Mouse (Mus musculus): ENCODE results near the gene Xpo5. TPM values are rescaled to one million over a fixed set of nuclear protein-coding genes. Genes with fewer than 3 reads are reported as not detected.

Gene Xpo5
- total and polyA plus RNA-seq, 3 experiments: 47.5 to 93.4 (median 82.7) TPM

DNA sequence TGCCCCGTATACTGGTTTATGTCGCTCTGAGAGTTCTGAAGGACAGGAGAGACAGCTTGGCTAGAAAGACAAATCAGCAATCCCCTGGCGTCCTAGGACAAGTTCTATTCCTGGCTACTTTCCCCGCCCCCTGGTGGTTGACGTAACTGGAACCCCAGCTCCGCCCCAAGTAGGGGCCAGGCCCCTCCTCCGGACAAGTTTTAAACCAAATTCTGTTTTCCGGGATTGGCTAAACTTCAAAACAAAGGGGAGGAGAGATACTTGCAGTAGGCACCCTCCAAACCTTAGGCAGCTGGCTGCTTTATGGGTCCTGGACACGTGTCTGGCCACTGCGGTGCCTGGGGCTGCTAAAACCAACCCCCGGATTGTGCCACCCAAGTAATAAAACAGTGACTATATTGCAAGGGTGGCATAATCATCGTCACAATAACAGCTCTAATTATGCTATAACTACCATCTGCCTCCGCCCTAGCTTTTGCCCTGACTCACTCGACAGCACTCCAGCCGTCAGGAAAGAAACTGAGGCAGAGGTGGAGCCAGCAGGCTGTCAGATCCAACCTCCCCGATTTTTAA, 42.4 kb upstream of the Xpo5 start:
- peaks cover 0 to 27% of the 10 kb centered on the region in 2 experiments; a peak in 3 of 4 replicates for H3K36me3 ChIP-seq (ENCODE audit: control insufficient read depth in 1 of 2, insufficient read depth in 2 of 2, low read length in 2 of 2)
- peak overlapping the region; percentile 60 to 70 for H3K4me3 ChIP-seq (ENCODE audit: control insufficient read depth in 1 of 2, insufficient read depth in 1 of 2, low read depth in 2 of 2, low read length in 2 of 2)
- H3K27me3 ChIP-seq (ENCODE audit: control insufficient read depth in 1 of 2, insufficient read depth in 2 of 2, low read length in 2 of 2): no peaks in the 10 kb centered on the region
- peaks cover 9% of the 10 kb centered on the region for H3K79me2 ChIP-seq (ENCODE audit: control insufficient read depth, insufficient read depth, low read length, poor library complexity)
- H3K4me1 ChIP-seq (ENCODE audit: control insufficient read depth in 1 of 2, insufficient read depth in 2 of 2, low read length in 2 of 2): peaks cover 18 to 41% of the 10 kb centered on the region in 2 experiments; a peak in 3 of 4 replicates
- peak overlapping the region; percentile 70 for H3K9ac ChIP-seq (ENCODE audit: control insufficient read depth, low read depth, low read length, poor library complexity, severe bottlenecking)
- peak; percentile 96 for DNase-seq (ENCODE audit: low read depth, low spot score)
- peak overlapping the region; percentile 88 for H3K27ac ChIP-seq (ENCODE audit: control insufficient read depth, low read depth, low read length)
- no peaks in the 10 kb centered on the region for H3K9me3 ChIP-seq (replicated peaks; ENCODE audit: insufficient read depth, low read length)
- TF ChIP-seq MXI1 (IDR thresholded peaks at IDR 0.05; ENCODE audit: low read depth, low read length): peak; percentile 97
- no peak for TF ChIP-seq SMC3 (IDR thresholded peaks at IDR 0.05; ENCODE audit: low read depth, low read length)
- no peak for TF ChIP-seq RAD21 (IDR thresholded peaks at IDR 0.05; ENCODE audit: low read depth, low read length)
- TF ChIP-seq BHLHE40 (IDR thresholded peaks at IDR 0.05; ENCODE audit: borderline replicate concordance, low read depth, low read length): no peak
- TF ChIP-seq RCOR1 (IDR thresholded peaks at IDR 0.05; ENCODE audit: low read depth, low read length): no peak
- TF ChIP-seq KAT2A (conservative IDR thresholded peaks at IDR 0.05; ENCODE audit: low read depth, low read length): no peak
- no peak for TF ChIP-seq ZKSCAN1 (IDR thresholded peaks at IDR 0.05; ENCODE audit: low read depth, low read length)
- TF ChIP-seq USF1 (IDR thresholded peaks at IDR 0.05; ENCODE audit: low read depth, low read length): peak; percentile 56; the same call in 1 of the 2 replicates
- no peak for TF ChIP-seq MEF2A (IDR thresholded peaks at IDR 0.05; ENCODE audit: extremely low read depth, insufficient replicate concordance, low read depth, low read length, poor library complexity, severe bottlenecking)
- no peak for TF ChIP-seq ZNF384 (IDR thresholded peaks at IDR 0.05; ENCODE audit: low read depth, low read length)
- no peak for TF ChIP-seq NRF1 (IDR thresholded peaks at IDR 0.05; ENCODE audit: insufficient read depth, low read depth, low read length, poor library complexity, severe bottlenecking)
- peak; percentile 73 for TF ChIP-seq MAX (IDR thresholded peaks at IDR 0.05; ENCODE audit: low read length)
- no peak for TF ChIP-seq ZC3H11A (IDR thresholded peaks at IDR 0.05; ENCODE audit: low read depth, low read length)
- no peak for TF ChIP-seq GATA1 (IDR thresholded peaks at IDR 0.05; ENCODE audit: low read depth, low read length)
- TF ChIP-seq NELFE (IDR thresholded peaks at IDR 0.05; ENCODE audit: low read depth, low read length): peak; percentile 37
- no peak; the same call in 1 of the 2 replicates for TF ChIP-seq MAZ (IDR thresholded peaks at IDR 0.05; ENCODE audit: low read depth, low read length)
- TF ChIP-seq EP300 (IDR thresholded peaks at IDR 0.05; ENCODE audit: low read depth in 1 of 2, low read length in 2 of 2): no peak
- TF ChIP-seq TCF12 (IDR thresholded peaks at IDR 0.05; ENCODE audit: low read depth, low read length): no peak
- no peak for TF ChIP-seq JUND (IDR thresholded peaks at IDR 0.05; ENCODE audit: low read depth, low read length)
- no peak for TF ChIP-seq ETS1 (IDR thresholded peaks at IDR 0.05; ENCODE audit: low read depth, low read length)
- TF ChIP-seq POLR2A (IDR thresholded peaks at IDR 0.05; ENCODE audit: control insufficient read depth in 1 of 2, insufficient read depth in 1 of 2, low read depth in 1 of 2, low read length in 2 of 2, poor library complexity in 1 of 2): peak in 1 of 2 experiments; percentile 52; a peak in 1 of 4 replicates
- no peak for TF ChIP-seq POLR2AphosphoS5 (IDR thresholded peaks at IDR 0.05; ENCODE audit: borderline replicate concordance, low read depth, low read length)
- TF ChIP-seq SIN3A (IDR thresholded peaks at IDR 0.05; ENCODE audit: low read length): peak; percentile 55
- no peak for TF ChIP-seq MYC (IDR thresholded peaks at IDR 0.05; ENCODE audit: low read depth, low read length)
- TF ChIP-seq TAL1 (IDR thresholded peaks at IDR 0.05; ENCODE audit: low read length): no peak
- peak; percentile 40; the same call in 1 of the 2 replicates for TF ChIP-seq TBP (IDR thresholded peaks at IDR 0.05; ENCODE audit: low read depth, low read length)
- TF ChIP-seq USF2 (IDR thresholded peaks at IDR 0.05; ENCODE audit: borderline replicate concordance in 1 of 2, insufficient read depth in 1 of 2, low read depth in 1 of 2, low read length in 2 of 2): no peak
- TF ChIP-seq CHD2 (IDR thresholded peaks at IDR 0.05; ENCODE audit: low read length): no peak
- no peak for TF ChIP-seq ZMIZ1 (IDR thresholded peaks at IDR 0.05; ENCODE audit: low read depth, low read length)
- TF ChIP-seq CTCF (IDR thresholded peaks at IDR 0.05 in 2 of 3, conservative IDR thresholded peaks at IDR 0.05 in 1 of 3; ENCODE audit: control insufficient read depth in 1 of 3, insufficient read depth in 1 of 3, low read depth in 2 of 3, low read length in 3 of 3, poor library complexity in 1 of 3, severe bottlenecking in 1 of 3): no peak
- no peak for TF ChIP-seq HCFC1 (IDR thresholded peaks at IDR 0.05; ENCODE audit: low read depth, low read length)
- TF ChIP-seq UBTF (IDR thresholded peaks at IDR 0.05; ENCODE audit: borderline replicate concordance, insufficient read depth, low read depth, low read length): no peak
- 0 out of 2 replicates have a peak, but pooled peaks have one; percentile 76 for TF ChIP-seq CHD1 (IDR thresholded peaks at IDR 0.05; ENCODE audit: low read depth, low read length)
- no peak for TF ChIP-seq MYB (IDR thresholded peaks at IDR 0.05; ENCODE audit: low read depth, low read length)
- TF ChIP-seq ELF1 (IDR thresholded peaks at IDR 0.05; ENCODE audit: low read depth, low read length): peak; percentile 65; the same call in 1 of the 2 replicates
- no peak for TF ChIP-seq GABPA (IDR thresholded peaks at IDR 0.05; ENCODE audit: low read depth, low read length)
- peak; percentile 54; the same call in 1 of the 2 replicates for TF ChIP-seq POLR2AphosphoS2 (IDR thresholded peaks at IDR 0.05; ENCODE audit: low read length)

Measured in MEL (cell line).